Mouse (Mus musculus): Measurements from ENCODE around the gene Mbd3. TPM values are rescaled to one million over a fixed set of nuclear protein-coding genes. Genes with fewer than 3 reads are reported as not detected.

Mbd3 gene
- polyA plus RNA-seq, 1 experiment from 2014 or later, result 166 TPM

GRCm38 (mm10) chr10:80431570-80432386 is 32.4 kb upstream of the Mbd3 start:
- WGBS, result 14% methylated on average over 16 of the region's 16 CpGs
- Histone ChIP-seq H3K4me1 (ENCODE audit: control insufficient read depth, insufficient read depth, low read length) (peaks cover 14% of the 10 kb centered on the region), H3K36me3 (ENCODE audit: control insufficient read depth, insufficient read depth, low read length) (peaks cover 41% of the 10 kb centered on the region), H3K27ac (replicated peaks; ENCODE audit: low read depth, low read length) (peak overlapping the region; percentile 49; the same call in 1 of the 2 replicates), H3K9me3 (ENCODE audit: control insufficient read depth, low read length) (no peaks in the 10 kb centered on the region), H3K4me3 (replicated peaks; ENCODE audit: low read depth, low read length) (peak overlapping the region; percentile 97), H3K4me2 (ENCODE audit: low read length) (peak overlapping the region; percentile 79), H3K9ac (replicated peaks; ENCODE audit: low read length) (peak overlapping the region; percentile 90), H3K27me3 (ENCODE audit: control insufficient read depth, insufficient read depth, low read length) (no peaks in the 10 kb centered on the region)
- no peak for DNase-seq
- no peak for ATAC-seq (ENCODE audit: low FRiP score, low TSS enrichment)

- no peak overlapping the region for H3K9ac ChIP-seq (replicated peaks; ENCODE audit: low read length)
- H3K27me3 ChIP-seq (ENCODE audit: control insufficient read depth, insufficient read depth, low read length), result no peaks in the 10 kb centered on the region
- 82% methylated on average over 7 of the region's 8 CpGs for WGBS
- DNase-seq (no peak), ATAC-seq (ENCODE audit: low FRiP score, low TSS enrichment) (no peak)
- no peaks in the 10 kb centered on the region for H3K9me3 ChIP-seq (ENCODE audit: control insufficient read depth, low read length)
- 0 out of 2 replicates have a peak overlapping the region, but pooled peaks have one; percentile 5 for H3K27ac ChIP-seq (replicated peaks; ENCODE audit: low read depth, low read length)
- no peak overlapping the region for H3K4me3 ChIP-seq (replicated peaks; ENCODE audit: low read depth, low read length)
- no peak overlapping the region for H3K4me2 ChIP-seq (ENCODE audit: low read length)
- H3K4me1 ChIP-seq (ENCODE audit: control insufficient read depth, insufficient read depth, low read length), result peaks cover 14% of the 10 kb centered on the region
- H3K36me3 ChIP-seq (ENCODE audit: control insufficient read depth, insufficient read depth, low read length), result peaks cover 54% of the 10 kb centered on the region
These were observed 31.1 kb upstream of the Mbd3 start for GRCm38 (mm10) chr10:80430375-80430980.

- peaks cover 14% of the 10 kb centered on the region for H3K4me1 ChIP-seq (ENCODE audit: control insufficient read depth, insufficient read depth, low read length)
- no peaks in the 10 kb centered on the region for H3K9me3 ChIP-seq (ENCODE audit: control insufficient read depth, low read length)
- H3K36me3 ChIP-seq (ENCODE audit: control insufficient read depth, insufficient read depth, low read length), result peaks cover 61% of the 10 kb centered on the region
- no peak overlapping the region for H3K4me2 ChIP-seq (ENCODE audit: low read length)
- 82% methylated on average over 8 of the region's 8 CpGs for WGBS
- no peak overlapping the region for H3K27ac ChIP-seq (replicated peaks; ENCODE audit: low read depth, low read length)
- H3K27me3 ChIP-seq (ENCODE audit: control insufficient read depth, insufficient read depth, low read length), result no peaks in the 10 kb centered on the region
- ATAC-seq (ENCODE audit: low FRiP score, low TSS enrichment) (no peak), DNase-seq (no peak)
- H3K4me3 ChIP-seq (replicated peaks; ENCODE audit: low read depth, low read length), result no peak overlapping the region
- H3K9ac ChIP-seq (replicated peaks; ENCODE audit: low read length), result no peak overlapping the region
These were observed 30.4 kb upstream of the Mbd3 start for GRCm38 (mm10) chr10:80429800-80430199.

GRCm38 (mm10) chr10:80425041-80425440 is 25.7 kb upstream of the Mbd3 start:
- 96% methylated on average over 3 of the region's 3 CpGs for WGBS
- no peaks in the 10 kb centered on the region for H3K9me3 ChIP-seq (ENCODE audit: control insufficient read depth, low read length)
- H3K9ac ChIP-seq (replicated peaks; ENCODE audit: low read length), result no peak overlapping the region
- no peak overlapping the region for H3K4me2 ChIP-seq (ENCODE audit: low read length)
- H3K36me3 ChIP-seq (ENCODE audit: control insufficient read depth, insufficient read depth, low read length), result peaks cover 83% of the 10 kb centered on the region
- 0 out of 2 replicates have a peak, but pooled peaks cover 2% of the 10 kb centered on the region for H3K4me1 ChIP-seq (ENCODE audit: control insufficient read depth, insufficient read depth, low read length)
- DNase-seq (no peak), ATAC-seq (ENCODE audit: low FRiP score, low TSS enrichment) (no peak)
- H3K4me3 ChIP-seq (replicated peaks; ENCODE audit: low read depth, low read length), result no peak overlapping the region
- H3K27ac ChIP-seq (replicated peaks; ENCODE audit: low read depth, low read length), result no peak overlapping the region
- no peaks in the 10 kb centered on the region for H3K27me3 ChIP-seq (ENCODE audit: control insufficient read depth, insufficient read depth, low read length)

DNA sequence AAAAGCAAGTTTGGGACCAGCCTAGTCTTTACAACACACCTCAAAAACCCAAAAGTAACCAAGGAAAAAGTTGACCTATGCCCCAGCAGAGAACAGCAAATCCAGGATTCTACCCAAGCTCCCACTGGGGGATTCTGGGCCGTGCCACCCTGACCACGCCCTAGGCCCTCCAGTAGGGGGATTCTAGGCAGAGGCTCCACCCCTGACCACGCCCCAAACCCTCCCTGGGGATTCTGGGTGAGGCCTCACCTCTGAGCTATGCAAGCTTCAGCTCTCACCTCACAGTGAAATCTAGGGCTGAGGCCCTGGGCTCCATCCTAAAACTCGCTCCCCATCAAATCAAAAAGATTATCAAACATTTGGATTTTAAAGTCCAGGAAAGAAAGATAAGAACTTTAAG is 24.2 kb upstream of the Mbd3 start:
- no peaks in the 10 kb centered on the region for H3K27me3 ChIP-seq (ENCODE audit: control insufficient read depth, insufficient read depth, low read length)
- H3K27ac ChIP-seq (replicated peaks; ENCODE audit: low read depth, low read length), result no peak overlapping the region
- H3K9me3 ChIP-seq (ENCODE audit: control insufficient read depth, low read length), result no peaks in the 10 kb centered on the region
- peaks cover 86% of the 10 kb centered on the region for H3K36me3 ChIP-seq (ENCODE audit: control insufficient read depth, insufficient read depth, low read length)
- DNase-seq (no peak), ATAC-seq (ENCODE audit: low FRiP score, low TSS enrichment) (no peak)
- 47% methylated on average over 4 of the region's 4 CpGs for WGBS
- 0 out of 2 replicates have a peak, but pooled peaks cover 6% of the 10 kb centered on the region for H3K4me1 ChIP-seq (ENCODE audit: control insufficient read depth, insufficient read depth, low read length)
- no peak overlapping the region for H3K9ac ChIP-seq (replicated peaks; ENCODE audit: low read length)
- H3K4me2 ChIP-seq (ENCODE audit: low read length), result no peak overlapping the region
- no peak overlapping the region for H3K4me3 ChIP-seq (replicated peaks; ENCODE audit: low read depth, low read length)

- Histone ChIP-seq H3K4me3 (replicated peaks; ENCODE audit: low read depth, low read length) (no peak overlapping the region), H3K27ac (replicated peaks; ENCODE audit: low read depth, low read length) (peak overlapping the region; percentile 77), H3K27me3 (ENCODE audit: control insufficient read depth, insufficient read depth, low read length) (no peaks in the 10 kb centered on the region), H3K9me3 (ENCODE audit: control insufficient read depth, low read length) (no peaks in the 10 kb centered on the region), H3K36me3 (ENCODE audit: control insufficient read depth, insufficient read depth, low read length) (peaks cover 86% of the 10 kb centered on the region), H3K4me2 (ENCODE audit: low read length) (0 out of 2 replicates have a peak overlapping the region, but pooled peaks have one; percentile 21), H3K9ac (replicated peaks; ENCODE audit: low read length) (no peak overlapping the region), H3K4me1 (ENCODE audit: control insufficient read depth, insufficient read depth, low read length) (0 out of 2 replicates have a peak, but pooled peaks cover 7% of the 10 kb centered on the region)
- no peak for DNase-seq
- no peak for ATAC-seq (ENCODE audit: low FRiP score, low TSS enrichment)
- WGBS, result 82% methylated on average over 9 of the region's 9 CpGs
These were observed 22.5 kb upstream of the Mbd3 start for GRCm38 (mm10) chr10:80421651-80422472.

GRCm38 (mm10) chr10:80421208-80421607 is 21.9 kb upstream of the Mbd3 start:
- Histone ChIP-seq H3K36me3 (ENCODE audit: control insufficient read depth, insufficient read depth, low read length) (peaks cover 86% of the 10 kb centered on the region), H3K4me2 (ENCODE audit: low read length) (no peak overlapping the region), H3K4me3 (replicated peaks; ENCODE audit: low read depth, low read length) (no peak overlapping the region), H3K4me1 (ENCODE audit: control insufficient read depth, insufficient read depth, low read length) (0 out of 2 replicates have a peak, but pooled peaks cover 7% of the 10 kb centered on the region), H3K9me3 (ENCODE audit: control insufficient read depth, low read length) (no peaks in the 10 kb centered on the region), H3K27ac (replicated peaks; ENCODE audit: low read depth, low read length) (no peak overlapping the region), H3K27me3 (ENCODE audit: control insufficient read depth, insufficient read depth, low read length) (no peaks in the 10 kb centered on the region), H3K9ac (replicated peaks; ENCODE audit: low read length) (no peak overlapping the region)
- no peak for ATAC-seq (ENCODE audit: low FRiP score, low TSS enrichment)
- 95% methylated on average over 8 of the region's 8 CpGs for WGBS
- DNase-seq, result no peak

- H3K4me3 ChIP-seq (replicated peaks; ENCODE audit: low read depth, low read length), result no peak overlapping the region
- H3K9me3 ChIP-seq (ENCODE audit: control insufficient read depth, low read length), result no peaks in the 10 kb centered on the region
- no peak overlapping the region for H3K9ac ChIP-seq (replicated peaks; ENCODE audit: low read length)
- H3K27me3 ChIP-seq (ENCODE audit: control insufficient read depth, insufficient read depth, low read length), result no peaks in the 10 kb centered on the region
- DNase-seq (no peak), ATAC-seq (ENCODE audit: low FRiP score, low TSS enrichment) (no peak)
- peaks cover 86% of the 10 kb centered on the region for H3K36me3 ChIP-seq (ENCODE audit: control insufficient read depth, insufficient read depth, low read length)
- 92% methylated on average over 10 of the region's 10 CpGs for WGBS
- 0 out of 2 replicates have a peak, but pooled peaks cover 7% of the 10 kb centered on the region for H3K4me1 ChIP-seq (ENCODE audit: control insufficient read depth, insufficient read depth, low read length)
- no peak overlapping the region for H3K27ac ChIP-seq (replicated peaks; ENCODE audit: low read depth, low read length)
- H3K4me2 ChIP-seq (ENCODE audit: low read length), result no peak overlapping the region
These were observed 21.4 kb upstream of the Mbd3 start for GRCm38 (mm10) chr10:80420729-80421128.
